Mouse (Mus musculus): Measurements from ENCODE around the gene Slc34a1. TPM values are rescaled to one million over a fixed set of nuclear protein-coding genes. Genes with fewer than 3 reads are reported as not detected.
"Not testable (repeated sequence)": the region's sequence is repeated elsewhere in the genome, so short reads cannot be mapped to it uniquely, and the experiment has no call there.

The Slc34a1 gene
- polyA plus RNA-seq, 1 experiment from 2014 or later = not detected

DNA sequence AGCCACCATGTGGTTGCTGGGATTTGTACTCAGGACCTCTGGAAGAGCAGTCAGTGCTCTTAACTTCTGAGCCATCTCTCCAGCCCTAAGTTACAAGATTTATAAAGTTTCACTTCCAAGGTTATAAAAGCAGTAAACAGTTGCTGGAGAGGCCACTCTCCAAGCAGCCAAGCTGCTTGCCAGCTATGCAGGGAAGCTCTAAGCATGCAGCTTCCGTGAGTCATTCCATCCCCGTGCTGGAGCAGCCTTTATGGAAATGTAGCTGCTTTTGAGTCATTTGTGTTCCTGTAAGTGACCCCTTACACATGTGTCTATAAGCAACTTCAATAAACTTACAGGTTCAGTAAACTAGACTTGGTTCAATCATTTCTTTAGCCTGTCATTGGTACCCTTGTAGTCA lies 32.6 kb downstream of the Slc34a1 start:
- no peaks in the 10 kb centered on the region for H3K36me3 ChIP-seq (ENCODE audit: control insufficient read depth, insufficient read depth, low read length)
- no peak overlapping the region for H3K4me3 ChIP-seq (ENCODE audit: low read length)
- no peak overlapping the region for H3K27ac ChIP-seq (ENCODE audit: low read length)
- H3K4me2 ChIP-seq (ENCODE audit: low read depth, low read length) = no peak overlapping the region
- H3K4me1 ChIP-seq (replicated peaks; ENCODE audit: control insufficient read depth, insufficient read depth, low read length) = no peaks in the 10 kb centered on the region
- WGBS = 76% methylated on average over 2 of the region's 2 CpGs
- H3K9me3 ChIP-seq (ENCODE audit: control insufficient read depth, low read length) = peaks cover 4% of the 10 kb centered on the region; the same call in 1 of the 2 replicates
- no peak overlapping the region for H3K9ac ChIP-seq (ENCODE audit: low read length)
- ATAC-seq (ENCODE audit: low read depth) = no peak
- no peaks in the 10 kb centered on the region for H3K27me3 ChIP-seq (ENCODE audit: control insufficient read depth, insufficient read depth, low read depth, low read length)

DNA sequence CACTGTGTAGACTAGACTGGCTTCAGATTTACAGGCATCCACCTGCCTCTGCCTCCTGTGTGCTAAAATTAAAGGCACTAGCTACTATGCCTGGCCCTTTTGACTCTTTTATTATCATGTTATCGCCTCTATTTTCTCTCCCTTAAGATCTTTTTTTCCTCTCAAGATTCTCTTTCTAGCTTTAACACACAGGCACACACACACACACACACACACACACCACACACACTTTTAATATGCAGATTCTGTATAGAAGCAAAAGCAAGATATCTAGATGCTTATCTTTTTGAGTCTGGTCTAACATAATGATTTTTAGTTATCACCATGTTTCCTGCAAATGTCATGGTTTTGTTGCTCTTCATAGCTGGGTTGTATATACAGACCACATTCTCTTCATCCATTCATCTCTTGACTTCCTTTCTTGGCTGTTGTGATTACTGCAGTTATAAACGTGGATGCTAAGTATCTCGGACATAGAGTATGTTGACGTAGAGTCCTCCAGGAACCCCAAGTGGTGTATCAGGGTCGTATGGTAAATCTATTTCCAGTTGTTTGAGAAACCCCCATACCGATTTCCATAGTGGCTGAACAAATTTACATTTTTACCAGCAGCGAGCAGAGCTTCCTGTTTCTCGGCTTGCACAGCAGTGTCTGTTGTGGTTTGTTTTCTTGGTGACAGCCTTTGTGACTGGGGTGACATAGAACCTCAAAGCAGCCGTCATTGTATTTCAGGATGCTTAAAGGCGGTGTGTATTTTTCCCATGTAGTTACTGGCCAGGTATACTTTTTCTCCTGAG lies 34.1 kb downstream of the Slc34a1 start:
- no peaks in the 10 kb centered on the region for H3K4me1 ChIP-seq (replicated peaks; ENCODE audit: control insufficient read depth, insufficient read depth, low read length)
- peaks cover 4% of the 10 kb centered on the region; the same call in 1 of the 2 replicates for H3K9me3 ChIP-seq (ENCODE audit: control insufficient read depth, low read length)
- H3K4me2 ChIP-seq (ENCODE audit: low read depth, low read length) = no peak overlapping the region
- no peaks in the 10 kb centered on the region for H3K27me3 ChIP-seq (ENCODE audit: control insufficient read depth, insufficient read depth, low read depth, low read length)
- H3K4me3 ChIP-seq (ENCODE audit: low read length) = no peak overlapping the region
- no peak overlapping the region for H3K9ac ChIP-seq (ENCODE audit: low read length)
- no peak overlapping the region for H3K27ac ChIP-seq (ENCODE audit: low read length)
- 56% methylated on average over 10 of the region's 10 CpGs for WGBS
- no peak for ATAC-seq (ENCODE audit: low read depth)
- no peaks in the 10 kb centered on the region for H3K36me3 ChIP-seq (ENCODE audit: control insufficient read depth, insufficient read depth, low read length)

DNA sequence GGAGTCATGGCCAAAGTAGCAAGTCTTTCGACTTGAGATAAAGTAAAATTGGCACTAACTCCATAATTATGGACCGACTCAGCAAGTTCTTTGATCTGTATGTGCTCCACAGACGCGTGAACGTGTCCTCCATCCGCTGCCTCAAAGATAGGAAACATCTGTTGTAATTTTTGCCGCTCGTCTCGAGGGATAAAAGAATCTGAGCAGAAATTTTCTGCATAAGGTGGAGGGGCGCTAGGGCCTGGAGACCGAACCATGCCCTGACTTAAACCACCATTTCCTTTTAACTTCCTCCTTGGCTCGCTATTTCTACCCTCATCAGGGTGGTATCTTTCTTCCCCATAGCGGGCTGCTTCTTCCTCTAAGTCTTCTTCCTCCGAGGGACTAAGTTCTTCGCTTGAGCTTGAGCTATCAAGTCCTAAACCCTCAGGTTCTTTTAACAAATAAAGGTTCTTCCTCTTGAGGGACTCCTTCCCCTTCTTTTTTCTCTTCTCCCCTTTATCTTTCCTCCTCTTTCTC lies 39.2 kb downstream of the Slc34a1 start:
- H3K27ac ChIP-seq (ENCODE audit: low read length); H3K4me1 ChIP-seq (replicated peaks; ENCODE audit: control insufficient read depth, insufficient read depth, low read length); H3K4me3 ChIP-seq (ENCODE audit: low read length); H3K9me3 ChIP-seq (ENCODE audit: control insufficient read depth, low read length); H3K9ac ChIP-seq (ENCODE audit: low read length); H3K4me2 ChIP-seq (ENCODE audit: low read depth, low read length); H3K27me3 ChIP-seq (ENCODE audit: control insufficient read depth, insufficient read depth, low read depth, low read length); H3K36me3 ChIP-seq (ENCODE audit: control insufficient read depth, insufficient read depth, low read length); ATAC-seq (ENCODE audit: low read depth): not testable (repeated sequence)
- 72% methylated on average over 14 of the region's 15 CpGs for WGBS

DNA sequence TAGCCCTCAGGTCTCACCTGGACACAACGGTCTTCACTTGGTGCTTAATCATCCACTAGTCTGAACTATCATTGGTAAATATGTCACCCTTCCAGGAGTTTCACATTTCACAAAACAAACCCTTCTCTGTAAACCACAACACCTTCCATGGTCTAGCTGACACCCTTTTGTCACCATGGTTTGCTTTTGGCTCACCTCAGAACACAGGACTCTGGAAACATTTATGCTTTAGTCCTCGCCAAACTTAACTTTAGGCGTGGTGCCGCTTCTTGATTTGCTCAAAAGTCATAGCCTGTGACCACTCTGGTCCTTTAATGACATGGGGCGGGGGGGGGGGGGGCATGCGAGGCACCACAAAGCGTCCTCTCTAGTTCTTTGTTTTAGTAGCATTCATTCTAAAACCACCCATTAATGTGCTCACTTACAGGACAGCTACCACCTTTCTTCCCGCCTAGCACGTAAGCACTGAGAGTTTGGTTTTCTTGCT lies 45.9 kb downstream of the Slc34a1 start:
- H3K4me3 ChIP-seq (ENCODE audit: low read length) = peak overlapping the region; percentile 83
- H3K27ac ChIP-seq (ENCODE audit: low read length) = peak overlapping the region; percentile 96
- H3K27me3 ChIP-seq (ENCODE audit: control insufficient read depth, insufficient read depth, low read depth, low read length) = no peaks in the 10 kb centered on the region
- WGBS = 29% methylated on average over 9 of the region's 9 CpGs
- peaks cover 17% of the 10 kb centered on the region for H3K4me1 ChIP-seq (replicated peaks; ENCODE audit: control insufficient read depth, insufficient read depth, low read length)
- no peak for ATAC-seq (ENCODE audit: low read depth)
- peak overlapping the region; percentile 78 for H3K4me2 ChIP-seq (ENCODE audit: low read depth, low read length)
- H3K36me3 ChIP-seq (ENCODE audit: control insufficient read depth, insufficient read depth, low read length) = no peaks in the 10 kb centered on the region
- peak overlapping the region; percentile 68 for H3K9ac ChIP-seq (ENCODE audit: low read length)
- H3K9me3 ChIP-seq (ENCODE audit: control insufficient read depth, low read length) = no peaks in the 10 kb centered on the region

DNA sequence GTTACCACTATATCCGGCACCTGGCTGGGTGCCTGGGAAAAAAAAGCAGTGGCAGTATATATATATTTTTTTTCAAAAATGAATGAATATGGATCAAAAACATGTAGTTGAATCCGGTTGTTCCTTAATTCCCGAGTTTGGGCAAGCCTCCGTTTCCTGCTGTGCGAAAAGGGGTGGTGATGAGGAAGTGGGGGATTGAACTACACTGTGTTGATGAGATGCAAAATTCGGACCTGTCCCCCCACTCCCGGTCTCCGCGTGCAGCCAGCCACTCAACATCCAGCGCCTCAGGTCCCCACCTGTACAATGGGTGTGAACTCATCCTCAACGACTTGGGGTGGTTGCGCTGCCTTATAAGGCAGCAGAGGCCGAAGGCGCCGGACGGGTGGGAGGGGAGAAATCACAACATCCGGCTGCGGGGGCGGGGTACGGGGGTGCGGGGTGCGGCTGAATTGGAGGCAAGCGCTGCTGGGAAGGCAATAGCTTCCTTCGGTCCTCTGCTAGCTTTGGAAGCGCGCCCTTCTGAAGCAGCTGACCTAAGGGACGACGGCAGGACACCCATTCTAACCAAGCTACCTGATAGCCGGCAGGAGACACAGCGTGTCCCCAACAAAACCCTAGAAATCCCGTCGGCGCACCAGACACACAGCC lies 46.4 kb downstream of the Slc34a1 start:
- H3K4me1 ChIP-seq (replicated peaks; ENCODE audit: control insufficient read depth, insufficient read depth, low read length) = peaks cover 17% of the 10 kb centered on the region
- ATAC-seq (ENCODE audit: low read depth) = peak; percentile 83
- no peaks in the 10 kb centered on the region for H3K27me3 ChIP-seq (ENCODE audit: control insufficient read depth, insufficient read depth, low read depth, low read length)
- H3K36me3 ChIP-seq (ENCODE audit: control insufficient read depth, insufficient read depth, low read length) = no peaks in the 10 kb centered on the region
- H3K4me2 ChIP-seq (ENCODE audit: low read depth, low read length) = peak overlapping the region; percentile 78
- peak overlapping the region; percentile 96 for H3K27ac ChIP-seq (ENCODE audit: low read length)
- peak overlapping the region; percentile 83 for H3K4me3 ChIP-seq (ENCODE audit: low read length)
- peak overlapping the region; percentile 68 for H3K9ac ChIP-seq (ENCODE audit: low read length)
- H3K9me3 ChIP-seq (ENCODE audit: control insufficient read depth, low read length) = no peaks in the 10 kb centered on the region
- WGBS = under 1% methylated on average over 33 of the region's 33 CpGs

DNA sequence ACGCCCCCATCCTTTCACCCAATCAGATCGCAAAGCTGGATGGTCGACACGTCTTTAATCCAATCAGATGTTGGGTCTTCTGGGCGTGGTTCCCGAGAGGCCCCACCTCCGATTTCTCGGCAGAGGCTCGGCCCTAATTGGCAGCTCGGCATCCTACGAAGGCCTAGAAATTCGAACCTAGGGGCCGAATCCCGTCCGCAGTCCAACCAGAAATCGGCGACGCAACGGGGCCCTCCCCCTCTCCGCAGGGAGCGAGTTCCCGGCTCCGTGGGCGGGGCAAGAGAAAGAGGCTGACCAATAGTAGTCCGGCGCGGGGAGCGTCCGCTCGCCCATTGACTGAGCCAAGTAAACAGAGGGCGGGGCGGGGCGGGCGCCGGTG lies 46.9 kb downstream of the Slc34a1 start, which contains the start of gene Grk6:
Gene Grk6 (plus strand): TSS at position 136 of the 379 bp plus-strand sequence.
- Histone ChIP-seq H3K4me2 (ENCODE audit: low read depth, low read length) (peak within 1 kb of the TSS; percentile 79), H3K27me3 (ENCODE audit: control insufficient read depth, insufficient read depth, low read depth, low read length) (no peaks in the 10 kb centered on the region), H3K9ac (ENCODE audit: low read length) (peak within 1 kb of the TSS; percentile 97), H3K4me1 (replicated peaks; ENCODE audit: control insufficient read depth, insufficient read depth, low read length) (peaks cover 17% of the 10 kb centered on the region), H3K27ac (ENCODE audit: low read length) (peak within 1 kb of the TSS; percentile 96), H3K4me3 (ENCODE audit: low read length) (peak within 1 kb of the TSS; percentile 83), H3K36me3 (ENCODE audit: control insufficient read depth, insufficient read depth, low read length) (no peaks in the 10 kb centered on the region), H3K9me3 (ENCODE audit: control insufficient read depth, low read length) (no peaks in the 10 kb centered on the region)
- ATAC-seq (ENCODE audit: low read depth) = peak; percentile 97
- WGBS = 0% methylated on average over 25 of the region's 35 CpGs

DNA sequence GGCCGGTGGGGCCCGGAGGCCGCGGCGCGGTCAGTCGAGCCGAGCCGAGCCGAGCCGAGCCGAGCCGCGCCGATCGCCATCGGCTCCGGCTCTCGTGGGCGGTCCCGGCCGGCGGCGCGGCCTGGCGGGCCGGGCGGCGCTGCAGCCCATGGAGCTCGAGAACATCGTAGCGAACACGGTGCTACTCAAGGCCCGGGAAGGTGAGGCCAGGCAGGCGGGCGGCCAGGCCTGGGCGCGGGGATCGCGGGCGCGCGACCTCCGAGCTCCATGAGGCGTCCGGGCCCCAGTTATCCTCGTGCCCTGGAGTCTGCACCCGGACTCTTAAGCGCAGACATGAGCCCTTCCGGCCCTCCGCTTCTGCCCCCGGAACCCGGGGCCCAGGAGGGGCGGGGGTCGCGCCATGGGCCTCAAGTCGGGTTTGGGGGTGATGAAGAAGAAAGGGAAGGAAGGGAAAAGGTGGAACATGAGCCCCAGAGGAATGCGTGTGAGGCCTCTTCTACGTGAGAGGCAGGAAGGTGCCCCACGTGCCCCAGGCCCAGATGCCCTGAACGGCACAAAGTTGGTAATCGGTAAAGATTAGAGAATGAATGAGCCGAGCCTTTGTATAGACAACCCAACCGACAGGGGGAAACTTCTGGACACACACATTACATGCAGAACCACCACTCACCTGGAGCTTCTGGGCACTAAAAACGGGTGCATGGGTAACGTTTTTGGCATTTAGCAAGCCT lies 47.5 kb downstream of the Slc34a1 start:
- H3K9me3 ChIP-seq (ENCODE audit: control insufficient read depth, low read length) = no peaks in the 10 kb centered on the region
- H3K9ac ChIP-seq (ENCODE audit: low read length) = peak overlapping the region; percentile 97
- ATAC-seq (ENCODE audit: low read depth) = no peak
- H3K4me3 ChIP-seq (ENCODE audit: low read length) = peak overlapping the region; percentile 83
- peaks cover 2% of the 10 kb centered on the region; the same call in 1 of the 2 replicates for H3K36me3 ChIP-seq (ENCODE audit: control insufficient read depth, insufficient read depth, low read length)
- peaks cover 17% of the 10 kb centered on the region for H3K4me1 ChIP-seq (replicated peaks; ENCODE audit: control insufficient read depth, insufficient read depth, low read length)
- no peaks in the 10 kb centered on the region for H3K27me3 ChIP-seq (ENCODE audit: control insufficient read depth, insufficient read depth, low read depth, low read length)
- H3K4me2 ChIP-seq (ENCODE audit: low read depth, low read length) = peak overlapping the region; percentile 79
- under 1% methylated on average over 64 of the region's 66 CpGs for WGBS
- peak overlapping the region; percentile 96 for H3K27ac ChIP-seq (ENCODE audit: low read length)

DNA sequence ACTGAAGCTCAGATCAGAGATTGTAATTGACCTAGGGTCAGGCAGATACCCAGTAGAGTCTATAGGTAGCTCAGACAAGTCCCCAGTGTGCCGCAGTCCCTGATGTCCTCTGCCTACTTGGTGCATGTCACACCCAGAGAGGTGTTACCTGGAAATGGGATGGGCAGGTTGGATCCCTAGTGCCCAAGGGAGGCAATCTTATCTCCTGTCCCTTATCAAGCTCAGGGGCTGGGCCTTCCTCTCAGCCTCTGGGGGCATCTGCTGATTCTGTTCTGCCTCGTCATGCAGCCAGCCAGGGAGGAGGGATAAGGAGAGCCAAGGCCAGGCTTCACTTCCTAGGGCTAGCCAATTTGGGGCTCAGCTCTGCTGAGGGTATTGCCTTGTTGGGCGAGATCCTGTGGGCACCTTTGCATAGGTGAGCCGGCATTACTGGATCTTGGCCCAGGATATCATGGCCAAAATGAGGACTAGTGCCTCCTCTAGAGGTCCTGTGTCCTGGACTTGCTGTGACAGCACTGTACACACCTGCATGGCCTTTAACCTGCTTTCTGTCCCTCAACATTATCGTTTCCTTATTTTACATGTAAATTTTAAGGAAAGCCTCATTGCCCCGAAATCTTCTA lies 48.6 kb downstream of the Slc34a1 start:
- WGBS = 73% methylated on average over 6 of the region's 6 CpGs
- H3K36me3 ChIP-seq (ENCODE audit: control insufficient read depth, insufficient read depth, low read length) = peaks cover 9% of the 10 kb centered on the region; the same call in 1 of the 2 replicates
- H3K9ac ChIP-seq (ENCODE audit: low read length) = peak overlapping the region; percentile 97
- peak overlapping the region; percentile 79 for H3K4me2 ChIP-seq (ENCODE audit: low read depth, low read length)
- H3K4me3 ChIP-seq (ENCODE audit: low read length) = peak overlapping the region; percentile 83
- H3K4me1 ChIP-seq (replicated peaks; ENCODE audit: control insufficient read depth, insufficient read depth, low read length) = peaks cover 17% of the 10 kb centered on the region
- H3K27me3 ChIP-seq (ENCODE audit: control insufficient read depth, insufficient read depth, low read depth, low read length) = no peaks in the 10 kb centered on the region
- no peak overlapping the region for H3K27ac ChIP-seq (ENCODE audit: low read length)
- no peak for ATAC-seq (ENCODE audit: low read depth)
- H3K9me3 ChIP-seq (ENCODE audit: control insufficient read depth, low read length) = no peaks in the 10 kb centered on the region
